Mouse (Mus musculus) G1E (cell line): ENCODE measurements at regions not wholly inside any gene's neighbourhood (a gene's known extent, or its start where the extent isn't known, plus 50 kb on each side); places are given as distances from the start of the nearest gene placed in this dataset.

ENCODE experiments used
- CTCF ChIP-seq: IDR thresholded peaks from 2 replicates; pipeline ENCODE4 v1.5.1; 2012; ENCODE audit warnings: low read depth, low read length, inconsistent platforms, mixed read lengths
- GATA1 ChIP-seq: IDR thresholded peaks from 2 replicates; pipeline ENCODE4 v1.6.1; 2012; ENCODE audit warnings: borderline replicate concordance, low read length, inconsistent platforms, mixed read lengths
- POLR2AphosphoS5 ChIP-seq: IDR thresholded peaks from 2 replicates; pipeline ENCODE4 v1.6.1; 2012; ENCODE audit warnings: low read depth, low read length, inconsistent platforms; ENCODE audit not compliant: insufficient replicate concordance

DNA sequence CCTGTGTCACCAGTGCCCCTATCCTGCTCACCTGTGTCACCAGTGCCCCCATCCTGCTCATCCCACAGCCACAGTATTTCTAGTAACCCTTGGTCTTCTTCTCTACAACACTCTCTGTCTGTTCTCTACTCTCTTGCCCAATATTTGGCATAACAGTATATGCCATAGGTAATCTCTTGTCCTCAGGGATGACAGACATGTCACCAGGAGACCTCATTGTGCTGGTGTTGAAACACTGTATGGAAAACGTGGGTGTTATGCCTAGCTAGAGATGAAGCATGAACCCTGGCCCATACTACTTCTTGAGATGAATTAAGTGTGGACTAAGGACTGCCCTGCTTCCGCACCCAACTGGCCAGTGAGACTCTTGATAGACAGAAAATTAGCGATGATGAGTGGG is 241.4 kb downstream of the Bcl11a start:
- no peak for TF ChIP-seq CTCF
- no peak for TF ChIP-seq GATA1
- TF ChIP-seq POLR2AphosphoS5: no peak
